In the genomic region with DNA sequence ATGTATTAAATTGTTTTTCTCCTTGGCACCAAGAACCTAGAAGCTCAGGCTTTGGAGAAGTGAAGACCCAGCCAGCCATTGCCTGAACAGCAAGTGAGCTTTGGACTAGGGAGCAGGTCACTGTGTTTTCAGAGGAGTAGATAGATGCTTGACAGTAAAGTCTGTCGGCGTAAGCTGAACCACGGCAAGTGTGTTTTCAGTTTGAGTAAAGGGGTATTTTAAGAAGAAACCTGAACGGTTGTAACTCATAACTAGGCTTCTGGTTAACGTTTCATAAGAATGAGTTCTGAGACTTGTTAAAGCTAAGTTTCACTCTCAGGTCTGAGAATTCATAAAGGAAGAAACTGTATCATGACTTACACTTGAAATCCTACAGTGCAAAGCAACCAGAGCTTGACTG, we compare ENCODE assay signal across 11 mouse cellular contexts. TPM values are rescaled to one million over a fixed set of nuclear protein-coding genes. Genes with fewer than 3 reads are reported as not detected.
DNase-seq lines count a peak whose midpoint lies in the region; ATAC-seq and TF ChIP-seq lines count a peak whose summit lies in the region.
"Had no signal": no experiment of that assay in that cellular context is flagged by ENCODE, and none has a peak within 500 bp of the region (broad histone marks: within the 10 kb centered on the region; RNA-seq: fewer than 3 reads in every experiment).

No protein-coding gene starts in this region.

- peak overlapping the region; percentile 93 for H3K4me3 ChIP-seq in gastrocnemius, adult 2 months
- no peak overlapping the region for H3K4me3 ChIP-seq in limb, embryonic 12.5 days (replicated peaks)
- H3K4me3 ChIP-seq in limb, embryonic 10.5 days = no peak overlapping the region
- 0 out of 2 replicates have a peak overlapping the region, but pooled peaks have one; percentile 2 for H3K4me3 ChIP-seq in embryonic facial prominence, embryonic 13.5 days
- H3K4me3 ChIP-seq: midbrain, embryonic 13.5 days had no signal

- peaks cover 29% of the 10 kb centered on the region for H3K4me1 ChIP-seq in limb, embryonic 12.5 days (replicated peaks)
- H3K4me1 ChIP-seq in limb, embryonic 10.5 days = peaks cover 37% of the 10 kb centered on the region
- peaks cover 28% of the 10 kb centered on the region for H3K4me1 ChIP-seq in embryonic facial prominence, embryonic 13.5 days

- no peak for ATAC-seq in limb, embryonic 12.5 days (ENCODE audit: insufficient number of reproducible peaks, insufficient read depth, low FRiP score, low TSS enrichment, low read depth)
- no peak for ATAC-seq in embryonic facial prominence, embryonic 13.5 days (ENCODE audit: insufficient number of reproducible peaks, insufficient read depth, low FRiP score, low TSS enrichment, low read depth)
- ATAC-seq: midbrain, embryonic 13.5 days had no signal

- no peak overlapping the region for H3K9ac ChIP-seq in limb, embryonic 12.5 days (replicated peaks)
- no peak overlapping the region for H3K9ac ChIP-seq in embryonic facial prominence, embryonic 13.5 days
- H3K9ac ChIP-seq: midbrain, embryonic 13.5 days had no signal

- no peak for DNase-seq in gastrocnemius, adult 2 months
- DNase-seq in gastrocnemius, postnatal 14 days = no peak
- no peak for DNase-seq in limb, embryonic 10.5 days (ENCODE audit: low spot score)
- peak; percentile 38 to 71 for DNase-seq in kidney, postnatal 25 days
- DNase-seq in urinary bladder, postnatal 4 days (ENCODE audit: low spot score in 2 of 2) = no peak
- no peak for DNase-seq in frontal cortex, postnatal 14 days (ENCODE audit: low spot score in 2 of 2)
- DNase-seq: gastrocnemius, postnatal 25 days; retina, postnatal 1 day had no signal

- H3K27ac ChIP-seq in gastrocnemius, adult 2 months = peak overlapping the region; percentile 99
- no peak overlapping the region for H3K27ac ChIP-seq in limb, embryonic 12.5 days
- H3K27ac ChIP-seq in limb, embryonic 10.5 days = no peak overlapping the region
- H3K27ac ChIP-seq in embryonic facial prominence, embryonic 13.5 days = no peak overlapping the region
- H3K27ac ChIP-seq: midbrain, embryonic 13.5 days had no signal

- 64% methylated on average over 5 of the region's 5 CpGs for WGBS in limb, embryonic 12.5 days
- WGBS in limb, embryonic 10.5 days = 85% methylated on average over 5 of the region's 5 CpGs
- WGBS in embryonic facial prominence, embryonic 13.5 days = 55% methylated on average over 5 of the region's 5 CpGs

- no peak for TF ChIP-seq CTCF in gastrocnemius, adult 2 months (IDR thresholded peaks at IDR 0.05)

- no peaks in the 10 kb centered on the region for H3K9me3 ChIP-seq in limb, embryonic 12.5 days
- H3K9me3 ChIP-seq in limb, embryonic 10.5 days (replicated peaks) = no peaks in the 10 kb centered on the region
- H3K9me3 ChIP-seq in embryonic facial prominence, embryonic 13.5 days = no peaks in the 10 kb centered on the region
- H3K9me3 ChIP-seq: midbrain, embryonic 13.5 days had no signal

- intact Hi-C loops in gastrocnemius, adult 2 months (cut with DNase I) = loop anchor here (5.0 kb wide), 1 partner anchor 71 kb away; no protein-coding TSS in a partner anchor
- intact Hi-C loops in gastrocnemius, postnatal 14 days (cut with DNase I; ENCODE audit: low total_unique reads) = loop anchor here (10.0 kb wide), 1 partner anchor 63 kb away; no protein-coding TSS in a partner anchor

- peaks cover 12% of the 10 kb centered on the region for H3K27me3 ChIP-seq in limb, embryonic 12.5 days
- H3K27me3 ChIP-seq in limb, embryonic 10.5 days (ENCODE audit: low read depth, poor library complexity, severe bottlenecking) = peaks cover 11% of the 10 kb centered on the region
- peaks cover 18% of the 10 kb centered on the region for H3K27me3 ChIP-seq in embryonic facial prominence, embryonic 13.5 days

- peak overlapping the region; percentile 99; the same call in 1 of the 2 replicates for H3K4me2 ChIP-seq in limb, embryonic 12.5 days
- peak overlapping the region; percentile 96 for H3K4me2 ChIP-seq in embryonic facial prominence, embryonic 13.5 days
- H3K4me2 ChIP-seq: midbrain, embryonic 13.5 days had no signal

- H3K36me3 ChIP-seq in limb, embryonic 12.5 days = no peaks in the 10 kb centered on the region
- no peaks in the 10 kb centered on the region for H3K36me3 ChIP-seq in limb, embryonic 10.5 days
- H3K36me3 ChIP-seq in embryonic facial prominence, embryonic 13.5 days = no peaks in the 10 kb centered on the region
- H3K36me3 ChIP-seq: midbrain, embryonic 13.5 days had no signal

RNA-seq across cellular contexts. Expression of a gene that starts 3.2 kb away (rescaled TPM):
- total RNA-seq in gastrocnemius, adult 2 months (2021) = 10 to 100 TPM; 31.2 to 36.6 TPM
- 10 to 100 TPM; 10.1 to 32.8 TPM for total RNA-seq in gastrocnemius, postnatal 14 days (2021)
- 6.8 and 7.0 TPM in 2 replicates for polyA plus RNA-seq in limb, embryonic 12.5 days (2016; fragmentation: Nextera tagmentation; extraction: Ambion mirVana)
- 3.5 and 4.6 TPM in 2 replicates for polyA plus RNA-seq in limb, embryonic 10.5 days (2016; fragmentation: Nextera tagmentation; extraction: Ambion mirVana)
- polyA plus RNA-seq in embryonic facial prominence, embryonic 13.5 days (2015; fragmentation: Nextera tagmentation; extraction: Ambion mirVana) = 5.7 and 7.3 TPM in 2 replicates

Comparison
In these comparisons a context has a peak if more than half of its experiments do, and no peak if none do; other contexts are left out.
1. DNase-seq: peak in kidney, postnatal 25 days (2 of 2); none in gastrocnemius, adult 2 months (single experiment), gastrocnemius, postnatal 14 days (single experiment), limb, embryonic 10.5 days (single experiment), urinary bladder, postnatal 4 days (0 of 2) and frontal cortex, postnatal 14 days (0 of 2).
2. H3K4me3 ChIP-seq: peak in gastrocnemius, adult 2 months (single experiment) and embryonic facial prominence, embryonic 13.5 days (single experiment); none in limb, embryonic 12.5 days (single experiment) and limb, embryonic 10.5 days (single experiment).